Mouse (Mus musculus): ENCODE results near the gene Tpo.

Tpo gene

DNA sequence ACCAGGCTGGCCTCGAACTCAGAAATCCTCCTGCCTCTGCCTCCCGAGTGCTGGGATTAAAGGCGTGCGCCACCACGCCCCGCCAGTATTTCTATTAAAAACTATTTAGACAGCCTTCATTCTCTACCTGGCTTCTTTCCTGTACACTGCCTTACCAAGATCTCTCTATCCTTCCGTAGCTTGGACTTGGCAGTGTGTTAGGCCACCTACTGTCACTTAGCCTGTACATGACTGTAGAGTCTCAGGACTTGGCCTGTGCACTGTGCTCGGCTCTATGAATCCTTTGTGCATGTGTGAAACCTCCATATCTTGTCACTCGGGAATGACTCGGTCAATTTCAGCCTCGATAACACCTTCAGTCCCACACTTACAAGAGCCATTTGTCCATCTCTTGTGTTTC is 55.4 kb downstream of the Tpo start:
- DNase-seq (ENCODE audit: low read depth, low spot score), result no peak

DNA sequence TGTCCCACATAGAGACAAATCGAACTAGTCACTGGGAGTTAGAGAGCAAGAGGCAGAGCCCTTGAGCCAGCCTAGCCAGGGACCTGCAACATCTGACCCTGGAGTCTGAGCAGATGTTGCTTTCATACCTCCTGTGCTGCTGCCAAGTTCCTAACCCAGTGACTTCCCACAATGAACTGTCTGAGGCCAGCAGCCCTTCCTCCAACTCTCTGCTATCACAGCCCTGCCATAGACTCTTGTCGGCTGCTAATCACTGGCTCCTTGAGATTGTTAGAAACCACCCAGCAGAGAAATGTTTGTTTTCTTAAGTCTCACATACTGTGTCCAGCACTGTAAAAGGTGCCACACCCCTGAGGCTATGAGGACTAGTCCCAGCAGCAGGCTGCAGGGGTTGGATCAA is 56.1 kb downstream of the Tpo start:
- DNase-seq (ENCODE audit: low read depth, low spot score), result no peak

DNA sequence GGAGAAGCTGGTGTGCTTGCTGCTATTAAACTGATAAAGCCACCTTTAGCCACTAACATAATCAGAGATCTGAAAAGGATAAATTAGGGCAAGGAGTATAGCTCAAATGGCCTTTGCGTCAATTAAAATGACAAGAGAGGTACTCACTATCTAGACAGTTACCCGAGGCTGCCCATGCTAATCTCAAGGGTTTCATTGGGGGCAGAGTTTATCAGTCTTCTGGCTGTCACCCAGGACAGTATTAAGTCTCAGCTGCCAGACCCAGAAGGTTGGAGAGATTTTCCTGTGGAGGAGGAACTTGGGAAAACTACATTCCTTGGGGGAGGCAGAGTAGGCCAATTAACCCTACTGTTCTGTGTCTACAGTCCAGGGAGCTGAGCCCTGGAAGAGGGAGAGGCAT is 63.1 kb downstream of the Tpo start:
- DNase-seq (ENCODE audit: low read depth, low spot score), result no peak

DNA sequence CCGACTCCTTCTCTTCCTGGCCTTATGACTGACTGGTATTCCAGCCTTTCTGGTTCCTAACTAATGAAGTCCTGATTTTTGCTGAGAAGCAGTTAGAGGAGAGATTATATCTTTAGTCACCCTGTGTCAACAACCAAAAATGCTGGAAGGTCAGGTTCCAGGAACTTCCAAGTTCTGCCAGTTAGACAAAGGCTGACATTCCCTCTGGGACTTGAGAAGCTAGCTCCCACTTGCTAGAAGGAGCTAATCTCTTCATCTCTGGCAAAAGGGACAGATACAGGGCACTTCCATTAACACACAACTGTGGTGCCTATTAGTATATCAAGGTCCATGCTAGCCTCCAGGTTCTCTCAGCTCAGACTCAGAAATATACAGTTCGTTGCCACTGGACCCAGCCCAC is 64.6 kb downstream of the Tpo start:
- DNase-seq (ENCODE audit: low read depth, low spot score), result no peak

DNA sequence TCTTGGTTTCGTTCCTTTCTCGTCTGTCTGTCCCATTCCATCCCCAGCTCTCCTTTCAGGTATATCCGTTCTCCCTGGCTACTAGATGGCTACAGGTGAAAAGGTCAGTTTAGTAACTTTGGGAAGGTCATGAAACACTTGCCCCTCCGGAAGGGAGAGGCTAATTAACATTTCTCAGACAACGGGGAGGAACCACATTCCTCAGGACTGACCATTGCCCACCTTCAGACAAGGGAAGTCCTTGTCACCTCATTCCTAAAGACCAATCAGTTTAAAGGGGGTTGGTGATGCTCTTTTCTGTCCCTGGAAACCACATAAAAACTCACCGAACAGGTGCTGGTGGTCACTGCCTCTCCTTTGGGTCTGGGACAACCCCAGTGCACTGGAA is 70.3 kb downstream of the Tpo start:
- no peak for DNase-seq (ENCODE audit: low read depth, low spot score)

DNA sequence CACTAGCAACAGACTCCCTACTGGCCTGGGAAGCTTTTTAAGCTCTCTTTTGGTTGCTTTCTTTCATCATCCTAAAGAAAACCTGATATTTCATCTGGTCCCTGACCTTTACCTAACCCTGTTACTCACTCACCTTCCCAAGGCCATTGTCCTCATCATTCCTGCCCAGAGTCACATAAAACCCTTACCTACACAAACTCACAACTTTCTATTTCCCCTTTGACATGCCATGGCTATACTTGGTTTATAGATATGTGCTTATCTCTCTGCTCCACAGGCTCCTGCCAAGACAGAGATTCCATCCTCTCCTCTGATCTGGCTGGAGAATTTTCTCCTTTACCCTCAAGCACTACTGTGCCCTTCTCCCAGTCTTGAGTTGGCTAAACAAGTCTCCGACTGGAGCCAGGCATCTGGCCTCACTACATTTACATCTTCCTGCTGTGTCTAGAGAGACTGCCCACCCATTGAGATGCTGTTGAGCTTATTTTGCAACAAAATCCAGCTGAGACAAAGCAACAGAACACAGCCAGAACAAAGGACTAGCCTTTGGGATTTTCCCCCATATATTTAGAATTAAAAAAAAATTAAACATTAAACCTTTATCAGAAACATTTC is 70.8 kb downstream of the Tpo start:
- DNase-seq (ENCODE audit: low read depth, low spot score), result no peak

DNA sequence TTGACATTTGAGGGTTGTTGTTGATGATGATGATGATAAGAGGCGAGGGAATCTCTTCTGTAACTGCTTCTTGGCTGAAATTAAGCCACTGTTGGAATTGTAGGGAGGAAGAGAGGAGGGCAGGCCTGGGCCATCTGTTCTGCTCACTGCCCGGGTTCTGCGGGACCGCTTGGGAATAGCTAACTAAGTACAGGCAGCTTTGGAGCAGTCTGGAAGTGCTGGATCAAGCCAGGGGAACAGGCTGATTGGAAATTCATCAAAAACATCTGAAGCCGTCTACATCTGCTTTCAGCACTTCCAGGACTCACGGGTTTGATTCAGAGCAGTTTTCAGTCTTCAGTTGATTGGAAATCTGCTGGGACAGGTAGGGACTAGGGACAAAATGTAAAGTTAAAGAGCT is 74.4 kb downstream of the Tpo start:
- DNase-seq (ENCODE audit: low read depth, low spot score), result no peak

DNA sequence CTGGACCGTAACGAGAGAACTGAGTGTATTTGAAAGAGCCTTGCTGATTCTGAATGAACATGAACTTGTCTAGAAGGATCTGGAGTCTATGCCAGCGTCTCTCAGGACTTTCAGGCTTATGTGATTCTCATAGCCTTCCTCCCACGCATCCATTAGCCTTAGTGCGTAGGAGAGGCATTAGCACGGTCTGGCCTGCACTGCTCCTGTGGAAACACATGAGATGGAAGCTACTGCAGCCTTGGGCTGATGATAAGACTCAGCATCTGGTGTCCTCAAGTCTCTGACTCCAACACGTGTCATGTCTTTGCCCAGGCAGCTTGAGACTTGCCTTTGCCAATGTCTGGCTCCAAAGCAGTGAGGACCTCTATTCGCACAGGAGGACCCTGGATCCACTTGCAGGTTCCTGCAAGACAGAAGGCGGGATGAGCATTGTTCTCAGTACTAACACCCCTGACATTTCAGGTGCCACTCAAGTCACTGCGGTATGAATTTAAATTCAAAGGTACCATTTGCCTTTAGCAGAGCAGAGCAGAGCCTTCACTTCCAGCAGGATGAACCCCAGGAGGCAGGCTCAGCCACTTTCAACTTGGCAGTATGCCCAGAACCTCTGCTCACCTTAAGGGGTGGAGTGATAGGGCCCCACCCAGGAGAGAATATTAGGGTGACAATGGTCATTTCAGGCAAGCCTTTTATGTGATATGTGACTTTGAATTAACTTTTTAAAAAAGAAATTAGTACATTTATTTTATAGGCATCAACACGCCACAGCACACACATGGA is 77.5 kb downstream of the Tpo start:
- DNase-seq (ENCODE audit: low read depth, low spot score), result no peak

DNA sequence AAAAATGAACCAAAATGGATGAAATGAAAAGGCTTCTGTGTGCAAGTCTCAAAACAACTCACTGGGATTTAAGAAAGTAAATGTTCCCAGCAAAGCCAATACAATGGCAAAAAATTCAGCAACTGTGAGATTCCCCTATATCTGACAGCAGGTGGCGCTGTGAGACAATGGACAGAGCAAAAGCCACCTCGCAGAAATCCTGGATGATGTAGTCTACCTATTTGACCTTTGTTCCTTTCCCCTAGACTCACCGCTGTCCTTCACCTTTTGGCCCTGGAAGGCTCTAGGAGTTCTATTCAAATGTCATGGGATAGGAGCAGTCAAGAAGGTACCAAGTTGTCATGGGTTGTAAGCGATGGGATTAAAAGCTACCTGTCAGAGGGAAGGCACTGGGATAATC is 82.2 kb downstream of the Tpo start:
- no peak for DNase-seq (ENCODE audit: low read depth, low spot score)

DNA sequence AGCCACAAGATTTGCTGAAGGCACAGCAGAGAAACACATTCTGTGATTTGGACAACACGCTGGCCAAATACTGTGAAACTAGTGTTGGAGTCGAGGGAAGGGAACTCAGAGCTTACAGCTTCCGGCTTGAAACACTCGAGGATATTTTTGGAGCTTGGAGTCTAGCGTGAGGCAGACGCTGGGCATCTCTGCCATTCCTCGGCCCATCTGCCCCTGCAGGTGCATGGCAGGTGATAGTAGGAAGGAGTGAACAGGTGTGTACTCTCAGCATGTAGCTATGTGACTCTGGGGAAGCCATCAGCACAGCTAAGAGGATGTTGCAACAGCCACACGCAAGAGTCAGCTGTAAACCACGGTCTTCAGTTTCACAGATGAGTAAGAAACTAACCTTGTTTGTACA is 82.6 kb downstream of the Tpo start:
- DNase-seq (ENCODE audit: low read depth, low spot score), result peak; percentile 51

DNA sequence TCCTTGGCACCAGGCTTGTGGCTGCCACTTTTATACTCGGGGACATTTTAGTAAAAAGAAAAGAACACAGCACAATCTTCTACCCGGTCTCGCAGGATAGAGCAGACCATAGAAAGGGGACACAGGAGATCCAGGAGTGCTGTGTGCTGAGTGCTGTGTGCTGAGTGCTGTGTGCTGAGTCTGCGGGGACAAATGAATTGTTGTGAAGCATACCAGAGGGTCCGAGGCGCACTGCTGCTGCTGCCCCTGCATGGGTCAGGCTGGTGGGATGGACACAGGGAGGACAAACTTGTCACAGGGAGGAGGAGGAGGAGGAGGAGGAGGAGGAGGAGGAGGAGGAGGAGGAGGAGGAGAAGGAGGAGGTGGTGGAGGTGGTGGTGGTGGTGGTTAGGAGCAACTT is 83.6 kb downstream of the Tpo start:
- DNase-seq (ENCODE audit: low read depth, low spot score), result no peak

DNA sequence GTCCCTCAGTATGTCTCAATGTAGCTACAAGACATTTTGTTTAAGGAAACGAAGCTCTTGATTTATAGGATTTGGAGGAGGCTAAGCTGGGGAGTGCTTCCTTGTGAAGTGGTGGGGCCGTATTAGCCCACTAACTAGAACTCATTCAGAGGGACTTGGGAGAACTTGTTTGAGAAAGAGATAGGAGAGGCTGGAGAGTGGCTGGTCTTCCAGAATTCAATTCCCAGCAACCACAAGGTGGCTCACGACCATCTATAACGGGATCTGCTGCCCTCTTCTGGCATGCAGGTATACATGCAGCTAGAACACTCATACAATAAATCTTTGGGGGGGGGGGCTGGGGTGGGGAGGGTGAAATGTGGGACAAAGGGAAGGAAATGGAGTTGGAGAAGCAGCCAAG is 92.3 kb downstream of the Tpo start:
- peak; percentile 35 for DNase-seq (ENCODE audit: low read depth, low spot score)

DNA sequence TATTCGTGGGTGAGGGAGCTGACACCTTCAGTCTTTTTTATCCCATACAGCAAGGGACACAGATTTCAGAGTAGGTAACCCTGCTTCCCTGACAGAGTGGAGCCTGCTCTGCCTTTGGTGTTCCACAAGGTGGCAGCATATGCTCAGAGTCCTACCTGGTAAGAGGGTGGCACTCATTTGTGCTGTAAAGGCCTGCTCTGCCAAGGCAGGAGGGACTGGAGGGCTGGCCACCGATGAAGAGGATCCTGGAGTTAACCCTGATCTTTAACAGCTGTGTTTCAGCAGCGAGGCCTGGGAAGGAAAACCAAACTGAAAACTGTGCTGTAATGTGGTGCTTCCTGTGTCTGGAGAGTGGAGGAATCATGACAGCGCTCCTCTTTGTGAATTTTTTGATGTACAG is 92.9 kb downstream of the Tpo start:
- peak; percentile 50 for DNase-seq (ENCODE audit: low read depth, low spot score)

DNA sequence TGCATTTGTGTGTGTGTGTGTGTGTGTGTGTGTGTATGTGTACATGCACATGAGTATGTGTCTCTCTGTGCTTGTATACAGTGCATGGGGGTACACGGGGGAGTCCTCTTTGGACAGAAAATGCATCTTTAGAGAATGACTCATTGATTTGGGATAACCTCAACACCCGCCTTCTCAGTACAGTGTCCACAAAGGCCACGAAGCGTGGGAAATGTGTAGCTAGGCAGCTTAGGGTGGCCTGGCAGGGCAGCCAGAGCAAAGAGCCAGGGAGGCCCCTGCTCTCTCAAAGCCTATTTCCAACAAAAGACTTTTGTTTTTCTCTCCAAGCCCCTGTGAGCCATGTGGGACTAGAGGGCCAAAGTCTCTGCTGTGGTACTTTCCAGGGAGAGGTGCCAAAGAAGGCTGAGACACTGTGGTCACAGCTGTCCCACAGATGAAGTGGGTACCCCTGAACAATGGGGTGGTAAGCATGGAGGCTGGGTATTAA is 95.8 kb downstream of the Tpo start:
- no peak for DNase-seq (ENCODE audit: low read depth, low spot score)

DNA sequence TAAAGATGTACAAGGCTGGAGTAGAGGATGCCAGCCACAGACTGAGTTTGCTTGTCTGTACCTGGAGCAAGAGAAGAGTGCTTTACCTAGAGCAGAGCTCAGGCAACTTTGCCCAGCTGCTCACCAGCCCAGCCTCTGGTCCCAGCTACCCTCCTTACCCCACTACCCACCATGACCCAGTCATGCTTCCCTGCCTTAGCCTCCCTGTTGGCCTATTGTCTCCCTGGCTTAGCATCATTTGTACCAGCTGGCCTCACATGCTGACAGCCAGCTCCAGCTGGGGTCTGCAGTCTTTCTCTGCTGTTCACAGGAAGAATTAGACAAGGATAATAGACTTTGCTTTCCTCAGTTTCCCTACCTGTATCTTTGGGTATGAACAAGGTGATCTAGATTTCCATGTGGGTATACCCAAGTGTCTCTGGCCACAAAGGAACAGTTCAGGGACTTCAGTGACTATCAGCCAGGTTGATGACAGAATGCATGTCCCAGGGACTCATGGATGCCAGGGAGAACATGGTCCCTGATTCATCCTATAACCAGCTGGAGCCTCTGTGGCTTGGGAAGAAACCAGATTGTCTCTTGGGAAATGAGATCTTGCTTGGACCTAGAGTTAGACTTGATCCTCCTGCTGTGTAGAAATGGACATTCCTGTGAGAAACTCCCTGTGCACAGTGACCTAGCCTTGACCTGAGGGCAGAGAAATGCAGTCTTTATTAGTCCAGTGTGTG is 96.4 kb downstream of the Tpo start:
- no peak for DNase-seq (ENCODE audit: low read depth, low spot score)

DNA sequence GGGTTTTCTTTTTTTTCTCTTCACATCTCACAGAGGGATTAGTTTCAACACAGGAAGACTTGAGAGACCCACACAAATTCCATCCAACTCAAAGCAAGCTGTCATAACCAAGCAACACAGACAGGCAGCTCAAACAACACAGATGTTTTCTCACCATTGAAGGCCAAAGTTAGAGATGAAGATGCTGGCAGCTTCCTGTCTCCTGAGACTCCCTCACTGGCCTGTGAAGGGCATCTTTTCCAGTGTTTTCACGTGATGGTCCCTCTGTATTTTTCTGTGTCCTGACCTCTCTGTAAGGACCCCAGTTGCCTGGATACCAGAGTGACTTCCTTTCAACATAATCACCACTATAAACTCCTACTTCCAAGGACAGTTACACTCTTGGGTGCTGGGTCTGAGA is 97.0 kb downstream of the Tpo start:
- DNase-seq (ENCODE audit: low read depth, low spot score), result no peak

DNA sequence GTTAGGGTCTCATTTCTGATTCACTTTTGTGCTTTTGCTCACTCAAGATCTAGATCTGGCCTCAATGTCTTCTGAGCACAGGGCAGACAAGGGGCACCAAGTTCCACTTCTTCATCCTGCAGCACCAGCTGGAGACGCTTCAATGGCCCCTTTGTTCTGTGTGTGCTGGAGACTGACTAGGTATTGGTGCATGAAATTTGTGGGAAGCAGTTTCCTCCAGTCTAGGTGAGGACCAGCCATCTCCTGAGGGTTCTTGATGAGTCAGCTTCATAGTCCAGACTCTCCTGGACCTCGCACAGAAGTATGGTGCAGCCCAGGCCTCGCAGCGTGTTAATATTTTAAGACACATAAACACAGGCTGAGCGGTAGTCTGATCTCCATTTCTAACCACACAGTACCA is 97.7 kb downstream of the Tpo start:
- no peak for DNase-seq (ENCODE audit: low read depth, low spot score)

DNA sequence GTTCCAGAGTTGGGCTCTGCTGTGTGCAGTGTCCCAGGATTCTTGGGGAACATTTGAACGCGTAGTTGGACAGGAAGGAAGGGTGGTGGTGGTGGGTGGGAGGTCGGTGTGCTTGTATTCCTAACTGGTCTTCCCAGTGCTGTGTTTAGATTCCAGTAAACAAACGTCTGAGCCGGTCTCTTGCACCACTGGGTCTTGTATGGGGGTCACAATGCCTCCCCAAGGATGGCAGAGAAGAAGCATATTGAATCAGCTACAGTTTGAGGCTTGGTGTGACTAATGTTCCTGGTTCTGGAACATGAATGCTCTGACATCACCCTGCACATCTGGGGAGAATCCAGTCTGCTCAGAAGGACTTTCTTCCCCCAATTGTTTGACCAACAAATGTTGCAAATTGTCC is 101.9 kb downstream of the Tpo start:
- DNase-seq (ENCODE audit: low read depth, low spot score), result no peak

DNA sequence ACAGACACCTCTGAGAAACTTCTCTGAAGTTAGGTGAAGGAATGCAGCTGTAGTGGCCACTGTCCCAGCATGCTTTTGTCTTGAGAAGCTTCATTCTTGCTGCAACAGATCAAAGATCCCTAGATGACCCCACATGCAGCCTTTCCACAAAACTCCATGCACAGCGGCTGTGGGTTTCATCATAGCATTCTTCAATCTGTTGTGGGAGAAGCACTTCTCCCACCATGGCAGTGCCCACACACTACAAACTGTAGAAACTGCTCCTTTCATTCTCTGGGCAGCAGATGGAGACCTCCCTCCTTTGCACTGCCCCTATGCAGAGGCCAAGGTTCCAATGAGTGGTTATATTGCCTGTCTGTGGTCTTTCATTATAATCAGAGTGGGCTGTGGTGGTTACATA is 103.3 kb downstream of the Tpo start:
- no peak for DNase-seq (ENCODE audit: low read depth, low spot score)

DNA sequence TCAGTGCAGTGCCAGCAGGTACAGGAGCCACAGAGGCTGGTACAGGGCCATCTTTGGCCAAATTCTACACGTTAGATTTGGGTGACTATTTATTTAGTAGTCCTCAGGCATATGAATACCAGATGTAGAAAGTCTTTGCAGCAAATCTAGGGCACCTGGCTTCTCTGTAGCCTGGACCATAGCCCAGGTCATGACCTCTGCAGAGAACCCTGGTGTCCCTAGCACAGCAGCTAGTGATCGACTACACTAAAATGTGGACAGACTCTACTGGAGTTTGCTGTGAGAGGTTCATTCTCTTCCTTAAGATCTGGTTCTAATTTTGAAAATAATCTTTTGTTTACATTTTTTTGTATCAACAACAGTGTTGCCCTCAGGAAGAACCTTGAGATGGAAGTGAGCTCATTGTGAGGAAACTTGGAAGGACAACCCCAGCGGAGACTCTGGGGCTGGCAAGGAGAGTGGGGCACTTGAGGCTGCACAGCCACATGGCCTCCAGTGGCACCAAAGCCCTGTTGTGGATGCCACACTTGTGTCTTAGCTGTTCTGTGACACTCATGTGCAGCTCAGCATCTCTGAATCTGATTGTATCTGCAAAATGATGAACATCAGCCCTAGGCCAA is 104.6 kb downstream of the Tpo start:
- DNase-seq (ENCODE audit: low read depth, low spot score), result no peak

DNA sequence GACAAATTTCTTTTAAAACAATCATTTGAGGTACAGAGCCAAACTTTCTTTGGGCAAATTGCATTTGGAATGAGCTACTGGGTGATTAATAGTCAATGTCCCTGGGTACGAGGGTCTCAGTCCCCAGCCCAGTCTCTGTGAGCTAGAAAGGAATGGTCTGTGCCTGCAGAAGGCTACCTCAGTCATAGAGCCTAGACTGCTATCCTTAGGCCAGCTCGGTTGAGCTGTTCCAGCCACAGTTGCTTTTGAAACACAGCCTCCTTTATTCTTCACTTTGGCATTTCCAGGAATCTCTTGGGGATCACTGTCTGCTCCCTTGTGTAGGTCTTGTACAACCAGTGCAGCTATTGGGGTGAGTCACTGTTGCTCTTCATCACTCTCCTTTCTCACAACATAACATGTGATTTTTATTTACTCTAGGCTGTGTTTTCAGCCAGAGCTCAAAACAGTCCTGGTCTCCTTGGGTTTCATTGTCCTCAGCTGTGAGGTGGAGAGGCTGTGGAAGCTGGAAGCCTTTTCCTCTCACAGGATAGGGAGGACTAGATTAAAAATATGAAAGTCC is 108.1 kb downstream of the Tpo start:
- no peak for DNase-seq (ENCODE audit: low read depth, low spot score)

DNA sequence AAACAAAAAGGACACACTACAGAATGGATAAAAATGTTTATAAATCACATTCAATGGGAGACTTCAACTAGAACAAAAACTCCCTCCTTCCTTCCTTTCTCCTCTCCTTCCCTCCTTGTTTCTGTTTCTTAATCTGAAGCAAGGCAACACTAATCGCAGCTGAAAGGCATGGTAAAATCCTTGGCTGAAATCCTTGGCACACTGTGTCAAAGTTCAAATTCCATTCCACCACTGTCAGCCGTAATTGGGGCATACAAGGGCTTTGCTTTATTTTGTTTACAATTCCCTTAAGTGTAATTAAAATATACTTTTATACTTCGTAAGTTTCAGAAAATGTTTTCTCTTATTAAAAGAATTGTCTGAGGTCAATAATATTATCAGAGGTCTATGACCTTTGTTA is 108.9 kb downstream of the Tpo start:
- DNase-seq (ENCODE audit: low read depth, low spot score), result no peak
